Comparison of ENCODE assay signal across 7 mouse cellular contexts in the genomic region with DNA sequence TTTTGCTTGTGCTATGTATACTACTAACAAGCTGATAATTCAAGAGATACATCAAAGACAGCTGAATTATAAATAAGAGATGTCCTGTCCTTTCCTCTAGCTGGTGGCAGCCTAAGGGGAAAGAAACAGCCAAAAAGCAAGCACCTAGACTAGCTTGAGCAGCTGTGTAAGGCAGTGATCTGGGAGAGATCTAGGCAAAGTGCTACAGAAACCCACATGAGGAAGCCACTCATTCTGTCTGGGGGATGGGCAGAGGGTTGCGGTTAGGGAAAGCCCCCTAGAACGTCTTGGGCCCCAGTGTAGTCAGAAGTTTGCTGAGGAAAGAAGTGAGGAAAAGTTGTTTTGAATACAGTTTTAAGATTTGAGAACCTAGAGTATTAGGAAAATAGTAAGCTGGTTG. TPM values are rescaled to one million over a fixed set of nuclear protein-coding genes. Genes with fewer than 3 reads are reported as not detected.
A peak's percentile ranks its signal among the peaks of the same experiment; 100 is the strongest.
DNase-seq lines count a peak whose midpoint lies in the region; ATAC-seq and TF ChIP-seq lines count a peak whose summit lies in the region.

No protein-coding gene starts in this region.

- peak; percentile 40 for DNase-seq in MEL (ENCODE audit: low read depth, low spot score)
- no peak for DNase-seq in hindbrain, embryonic 10.5 days (ENCODE audit: low spot score)
- peak; percentile 63 to 74 for DNase-seq in spleen, postnatal 4 days (ENCODE audit: low spot score in 2 of 2)
- DNase-seq in ovary, postnatal 36 days (ENCODE audit: low spot score), result no peak

- peak overlapping the region; percentile 84 for H3K9ac ChIP-seq in MEL (ENCODE audit: control insufficient read depth, low read depth, low read length, poor library complexity, severe bottlenecking)
- H3K9ac ChIP-seq in lung, embryonic 16.5 days (ENCODE audit: low read length), result peak overlapping the region; percentile 95

- peak overlapping the region; percentile 31 for H3ac ChIP-seq in C2C12 (ENCODE audit: control insufficient read depth, insufficient read length, low read depth)

- TF ChIP-seq CTCF in C2C12 (IDR thresholded peaks at IDR 0.05; ENCODE audit: control insufficient read depth, insufficient read depth, insufficient read length) (no peak), MEL (IDR thresholded peaks at IDR 0.05 in 2 of 3, conservative IDR thresholded peaks at IDR 0.05 in 1 of 3; ENCODE audit: control insufficient read depth in 1 of 3, insufficient read depth in 1 of 3, low read depth in 2 of 3, low read length in 3 of 3, poor library complexity in 1 of 3, severe bottlenecking in 1 of 3) (no peak)

- no peak overlapping the region for H3K27ac ChIP-seq in MEL (ENCODE audit: control insufficient read depth, low read depth, low read length)
- peak overlapping the region; percentile 96; the same call in 1 of the 2 replicates for H3K27ac ChIP-seq in hindbrain, embryonic 10.5 days
- no peak overlapping the region for H3K27ac ChIP-seq in lung, embryonic 16.5 days (ENCODE audit: low read length)

- peaks cover 0 to 15% of the 10 kb centered on the region in 2 experiments; a peak in 3 of 4 replicates for H3K4me1 ChIP-seq in MEL (ENCODE audit: control insufficient read depth in 1 of 2, insufficient read depth in 2 of 2, low read length in 2 of 2)
- peaks cover 43% of the 10 kb centered on the region for H3K4me1 ChIP-seq in hindbrain, embryonic 10.5 days (replicated peaks)
- H3K4me1 ChIP-seq in lung, embryonic 16.5 days (replicated peaks; ENCODE audit: control insufficient read depth, insufficient read depth, low read length), result peaks cover 21% of the 10 kb centered on the region

- 74% methylated on average over 2 of the region's 2 CpGs for WGBS in hindbrain, embryonic 10.5 days
- WGBS in lung, embryonic 16.5 days, result 52% methylated on average over 2 of the region's 2 CpGs

- H3K79me3 ChIP-seq in C2C12 (ENCODE audit: low read depth), result peaks cover 32% of the 10 kb centered on the region

- peak overlapping the region; percentile 66 for H3K4me3 ChIP-seq in C2C12 (ENCODE audit: insufficient read depth, poor library complexity, severe bottlenecking)
- peak overlapping the region; percentile 73 to 84; a peak in 3 of 4 replicates for H3K4me3 ChIP-seq in MEL (ENCODE audit: control insufficient read depth in 1 of 2, insufficient read depth in 1 of 2, low read depth in 2 of 2, low read length in 2 of 2)
- peak overlapping the region; percentile 100 for H3K4me3 ChIP-seq in hindbrain, embryonic 10.5 days
- peak overlapping the region; percentile 98 for H3K4me3 ChIP-seq in lung, embryonic 16.5 days (ENCODE audit: low read length)

- TF ChIP-seq POLR2A in MEL (IDR thresholded peaks at IDR 0.05; ENCODE audit: control insufficient read depth in 1 of 2, insufficient read depth in 1 of 2, low read depth in 1 of 2, low read length in 2 of 2, poor library complexity in 1 of 2), result no peak

- peak overlapping the region; percentile 91 for H3K4me2 ChIP-seq in lung, embryonic 16.5 days (ENCODE audit: low read depth, low read length)

- TF ChIP-seq EP300 in MEL (IDR thresholded peaks at IDR 0.05; ENCODE audit: low read depth in 1 of 2, low read length in 2 of 2), result no peak

- ATAC-seq in lung, embryonic 16.5 days (ENCODE audit: low read depth), result no peak
- ATAC-seq in megakaryocyte-erythroid progenitor cell, adult 5-6 weeks (replicated peaks; ENCODE audit: low FRiP score, low TSS enrichment, poor library complexity, severe bottlenecking), result no peak

- no peak for TF ChIP-seq RAD21 in MEL (IDR thresholded peaks at IDR 0.05; ENCODE audit: low read depth, low read length)

- H3K27me3 ChIP-seq in C2C12 (ENCODE audit: control insufficient read depth, insufficient read depth, insufficient read length) (no peaks in the 10 kb centered on the region), MEL (ENCODE audit: control insufficient read depth in 1 of 2, insufficient read depth in 2 of 2, low read length in 2 of 2) (no peaks in the 10 kb centered on the region)
- no peaks in the 10 kb centered on the region for H3K27me3 ChIP-seq in hindbrain, embryonic 10.5 days (ENCODE audit: insufficient read depth, poor library complexity, severe bottlenecking)
- no peaks in the 10 kb centered on the region for H3K27me3 ChIP-seq in lung, embryonic 16.5 days (ENCODE audit: control insufficient read depth, insufficient read depth, low read depth, low read length)

- H3K9me3 ChIP-seq in MEL (replicated peaks; ENCODE audit: insufficient read depth, low read length), result no peaks in the 10 kb centered on the region
- H3K9me3 ChIP-seq in hindbrain, embryonic 10.5 days, result no peaks in the 10 kb centered on the region
- H3K9me3 ChIP-seq in lung, embryonic 16.5 days (ENCODE audit: control insufficient read depth, low read length), result no peaks in the 10 kb centered on the region

- H3K36me3 ChIP-seq in C2C12 (ENCODE audit: control insufficient read depth, insufficient read depth) (peaks cover 48% of the 10 kb centered on the region), MEL (ENCODE audit: control insufficient read depth in 1 of 2, insufficient read depth in 2 of 2, low read length in 2 of 2) (peaks cover 5 to 13% of the 10 kb centered on the region in 2 experiments; a peak in 3 of 4 replicates)
- peaks cover 72% of the 10 kb centered on the region for H3K36me3 ChIP-seq in hindbrain, embryonic 10.5 days
- H3K36me3 ChIP-seq in lung, embryonic 16.5 days (ENCODE audit: control insufficient read depth, insufficient read depth, low read length), result peaks cover 36% of the 10 kb centered on the region

- H3K79me2 ChIP-seq in C2C12 (ENCODE audit: control insufficient read depth, insufficient read depth), result peaks cover 42% of the 10 kb centered on the region
- peaks cover 26% of the 10 kb centered on the region for H3K79me2 ChIP-seq in MEL (ENCODE audit: control insufficient read depth, insufficient read depth, low read length, poor library complexity)

TF ChIP-seq in C2C12, 6 proteins besides CTCF, POLR2A, EP300 and RAD21 (continues in another document):
- TF ChIP-seq CEBPB (IDR thresholded peaks at IDR 0.05; ENCODE audit: low read depth) (no peak), USF1 (IDR thresholded peaks at IDR 0.05; ENCODE audit: low read depth) (no peak)

TF ChIP-seq in MEL, 35 proteins besides CTCF, POLR2A, EP300 and RAD21 (continues in another document):
- TF ChIP-seq KAT2A (conservative IDR thresholded peaks at IDR 0.05; ENCODE audit: low read depth, low read length) (no peak), GATA1 (IDR thresholded peaks at IDR 0.05; ENCODE audit: low read depth, low read length) (no peak), ELF1 (IDR thresholded peaks at IDR 0.05; ENCODE audit: low read depth, low read length) (no peak)

RNA-seq across cellular contexts. Expression of a gene that starts 1.3 kb away (rescaled TPM):
- polyA plus RNA-seq in C2C12 (2012; fragmentation: generic; extraction: Trizol) (20.9 TPM), MEL (2012; ENCODE audit: insufficient read depth in 1 of 2, insufficient read length in 2 of 2, low read depth in 1 of 2, low replicate concordance in 2 of 2, missing spikeins in 1 of 2) (10 to 100 TPM in 1 of 2 experiments, not detected in 1; 53.3 TPM)
- total RNA-seq in MEL (2012; rRNA removed), result 7.5 TPM in 2 replicates
- 9.0 and 12.0 TPM in 2 replicates for polyA plus RNA-seq in hindbrain, embryonic 10.5 days (2016; fragmentation: Nextera tagmentation; extraction: Ambion mirVana)
- polyA plus RNA-seq in lung, embryonic 16.5 days (2015; fragmentation: Nextera tagmentation; extraction: Ambion mirVana), result 9.9 and 11.1 TPM in 2 replicates
- 86.2 and 111 TPM in 2 replicates for total RNA-seq in megakaryocyte-erythroid progenitor cell, adult 5-6 weeks (2014; fragmentation: Nextera tagmentation)
- 11.8 and 17.7 TPM in 2 replicates for total RNA-seq in megakaryocyte-erythroid progenitor cell, adult 5-6 weeks (2017)

RNA-seq across cellular contexts. Expression of a gene that starts 20.9 kb away (rescaled TPM):
- 28.6 TPM for polyA plus RNA-seq in C2C12 (2012; fragmentation: generic; extraction: Trizol)
- total RNA-seq in MEL (2012; rRNA removed), result 10.8 and 11.7 TPM in 2 replicates
- polyA plus RNA-seq in MEL (2012; ENCODE audit: insufficient read depth in 1 of 2, insufficient read length in 2 of 2, low read depth in 1 of 2, low replicate concordance in 2 of 2, missing spikeins in 1 of 2), result 10 to 100 TPM in 1 of 2 experiments, not detected in 1; 45.9 TPM
- 53.1 and 65.9 TPM in 2 replicates for polyA plus RNA-seq in hindbrain, embryonic 10.5 days (2016; fragmentation: Nextera tagmentation; extraction: Ambion mirVana)
- 38.6 and 43.3 TPM in 2 replicates for polyA plus RNA-seq in lung, embryonic 16.5 days (2015; fragmentation: Nextera tagmentation; extraction: Ambion mirVana)
- 76.2 and 109 TPM in 2 replicates for total RNA-seq in megakaryocyte-erythroid progenitor cell, adult 5-6 weeks (2014; fragmentation: Nextera tagmentation)
- 33.1 and 34.2 TPM in 2 replicates for total RNA-seq in megakaryocyte-erythroid progenitor cell, adult 5-6 weeks (2017)

RNA-seq across cellular contexts. Expression of a gene that starts 31.4 kb away (rescaled TPM):
- polyA plus RNA-seq in C2C12 (2012; fragmentation: generic; extraction: Trizol) (3.7 TPM), MEL (2012; ENCODE audit: insufficient read depth in 1 of 2, insufficient read length in 2 of 2, low read depth in 1 of 2, low replicate concordance in 2 of 2, missing spikeins in 1 of 2) (1 to 10 TPM in 1 of 2 experiments, not detected in 1; 7.2 TPM)
- 4.0 and 4.9 TPM in 2 replicates for total RNA-seq in MEL (2012; rRNA removed)
- polyA plus RNA-seq in hindbrain, embryonic 10.5 days (2016; fragmentation: Nextera tagmentation; extraction: Ambion mirVana), result 14.8 and 15.7 TPM in 2 replicates
- 6.4 and 6.7 TPM in 2 replicates for polyA plus RNA-seq in lung, embryonic 16.5 days (2015; fragmentation: Nextera tagmentation; extraction: Ambion mirVana)
- 3.6 and 5.8 TPM in 2 replicates for total RNA-seq in megakaryocyte-erythroid progenitor cell, adult 5-6 weeks (2014; fragmentation: Nextera tagmentation)
- total RNA-seq in megakaryocyte-erythroid progenitor cell, adult 5-6 weeks (2017), result 2.0 and 2.5 TPM in 2 replicates

RNA-seq across cellular contexts. Expression of a gene that starts 31.5 kb away (rescaled TPM):
- 24.1 TPM for polyA plus RNA-seq in C2C12 (2012; fragmentation: generic; extraction: Trizol)
- total RNA-seq in MEL (2012; rRNA removed), result 20.3 and 22.3 TPM in 2 replicates
- 10 to 100 TPM; 34.3 to 45.1 TPM for polyA plus RNA-seq in MEL (2012; ENCODE audit: insufficient read depth in 1 of 2, insufficient read length in 2 of 2, low read depth in 1 of 2, low replicate concordance in 2 of 2, missing spikeins in 1 of 2)
- polyA plus RNA-seq in hindbrain, embryonic 10.5 days (2016; fragmentation: Nextera tagmentation; extraction: Ambion mirVana), result 54.9 and 71.4 TPM in 2 replicates
- 33.7 and 37.9 TPM in 2 replicates for polyA plus RNA-seq in lung, embryonic 16.5 days (2015; fragmentation: Nextera tagmentation; extraction: Ambion mirVana)
- 126 and 170 TPM in 2 replicates for total RNA-seq in megakaryocyte-erythroid progenitor cell, adult 5-6 weeks (2014; fragmentation: Nextera tagmentation)
- total RNA-seq in megakaryocyte-erythroid progenitor cell, adult 5-6 weeks (2017), result 21.9 and 22.7 TPM in 2 replicates

RNA-seq across cellular contexts. Expression of a gene that starts 39.1 kb away (rescaled TPM):
- polyA plus RNA-seq in C2C12 (2012; fragmentation: generic; extraction: Trizol), result 14.9 TPM
- 9.0 and 12.0 TPM in 2 replicates for total RNA-seq in MEL (2012; rRNA removed)
- 10 to 100 TPM in 1 of 2 experiments, not detected in 1; 25.4 TPM for polyA plus RNA-seq in MEL (2012; ENCODE audit: insufficient read depth in 1 of 2, insufficient read length in 2 of 2, low read depth in 1 of 2, low replicate concordance in 2 of 2, missing spikeins in 1 of 2)
- 16.5 and 18.1 TPM in 2 replicates for polyA plus RNA-seq in hindbrain, embryonic 10.5 days (2016; fragmentation: Nextera tagmentation; extraction: Ambion mirVana)
- polyA plus RNA-seq in lung, embryonic 16.5 days (2015; fragmentation: Nextera tagmentation; extraction: Ambion mirVana), result 14.6 and 15.2 TPM in 2 replicates
- total RNA-seq in megakaryocyte-erythroid progenitor cell, adult 5-6 weeks (2014; fragmentation: Nextera tagmentation), result 30.3 and 58.3 TPM in 2 replicates
- total RNA-seq in megakaryocyte-erythroid progenitor cell, adult 5-6 weeks (2017), result 7.4 and 8.8 TPM in 2 replicates

Comparison
In these comparisons a context has a peak if more than half of its experiments do, and no peak if none do; other contexts are left out.
1. DNase-seq: peak in MEL (single experiment) and spleen, postnatal 4 days (2 of 2); none in hindbrain, embryonic 10.5 days (single experiment) and ovary, postnatal 36 days (single experiment).
2. Peak in every context shown above with its lines, with median percentiles within 50 percentile points of each other: H3K4me3 ChIP-seq.